Mouse (Mus musculus) 3T3-L1 (cell line): Measurements from ENCODE around the gene Tcl1.
"Not testable (repeated sequence)": the region's sequence is repeated elsewhere in the genome, so short reads cannot be mapped to it uniquely, and the experiment has no call there.

Experiments
- DNase-seq: peaks from one replicate; pipeline ENCODE4 v3.0.0-alpha.2; 2015; ENCODE audit warnings: low read depth, low spot score

Tcl1 gene

DNA sequence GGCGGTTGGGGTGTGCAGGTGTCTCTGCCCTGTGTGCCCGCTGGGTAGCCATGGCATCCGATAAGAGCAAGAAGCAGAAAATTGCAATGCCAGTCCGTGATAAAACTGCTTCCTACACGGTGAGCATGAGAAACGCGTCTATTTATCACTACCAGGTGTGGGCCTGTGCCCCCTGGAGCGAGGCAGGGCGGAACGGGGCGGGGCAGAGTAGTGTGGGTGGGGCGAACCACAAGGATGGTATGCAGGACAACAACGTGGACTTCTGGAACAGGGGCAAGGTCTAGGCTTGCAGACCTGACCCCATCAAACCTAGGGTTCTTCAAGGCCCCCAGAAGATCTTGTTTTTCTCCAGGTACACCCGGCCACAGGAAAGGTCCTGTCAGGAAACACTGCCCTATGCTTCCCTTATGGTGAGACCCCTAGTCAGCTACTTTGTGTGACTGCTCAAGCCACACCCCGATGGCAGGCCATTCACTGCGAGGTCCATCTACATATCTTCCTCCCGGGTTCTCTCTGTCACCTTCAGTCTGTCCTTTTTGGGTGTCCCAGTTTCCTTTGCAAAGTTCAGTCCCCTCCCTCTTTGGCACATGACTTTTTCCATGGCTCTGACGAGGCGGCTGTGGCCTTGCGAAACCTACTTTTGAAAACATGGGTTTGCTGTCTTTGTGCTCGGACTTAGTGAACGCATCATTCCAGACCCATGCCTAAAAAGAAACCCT is at the start of gene Tcl1:
Tcl1 (minus strand) TSS at position 193 of the 719 bp plus-strand sequence.
- DNase-seq, result no peak

DNA sequence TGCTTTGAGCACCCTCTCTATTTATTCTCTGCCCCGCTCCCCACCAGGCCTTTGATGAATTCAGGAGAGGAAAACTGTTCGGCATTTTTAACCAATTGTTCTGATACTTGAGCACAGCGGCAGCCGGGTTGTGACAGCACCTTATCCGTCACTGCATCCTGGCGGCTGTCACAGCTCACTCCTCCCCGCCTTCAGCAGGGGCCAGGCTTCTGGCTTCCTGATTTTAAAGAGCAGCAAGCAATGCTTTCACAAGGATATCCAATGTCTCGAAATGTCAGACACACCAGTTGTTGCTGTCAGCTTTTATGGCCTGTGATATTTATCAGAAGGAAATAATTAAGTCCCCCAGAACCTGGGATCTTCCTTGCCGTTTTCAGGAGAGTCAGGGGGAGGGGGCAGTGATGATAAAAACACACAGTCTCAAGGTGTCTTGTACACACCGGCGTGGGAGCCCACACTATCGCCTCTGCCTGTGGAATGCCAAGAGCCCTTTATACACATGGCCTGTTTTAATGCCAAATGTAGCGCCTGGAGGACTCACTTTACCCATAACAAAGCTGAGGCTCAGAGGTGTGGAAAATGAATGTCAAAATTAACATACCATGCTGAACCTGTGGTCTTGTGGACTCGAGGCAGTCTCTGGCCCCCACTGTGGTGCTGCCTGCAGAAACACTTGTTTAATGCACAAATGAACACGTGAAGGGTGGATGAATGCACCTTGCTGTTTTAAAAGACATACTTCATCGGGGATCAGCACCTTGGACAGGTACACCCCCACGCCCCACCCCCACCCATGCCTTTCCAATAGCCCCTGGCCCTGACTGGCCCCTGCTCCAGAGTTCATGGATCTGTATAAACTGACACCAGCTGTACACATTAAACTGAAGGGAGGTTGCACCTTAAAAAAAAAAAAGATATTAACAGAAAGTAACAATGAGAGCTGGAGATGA is 48.7 kb upstream of the Tcl1 start:
- DNase-seq, result no peak

- DNase-seq, result no peak
Measured at GRCm38 (mm10) chr12:105267076-105267475, 44.5 kb upstream of the Tcl1 start.

DNA sequence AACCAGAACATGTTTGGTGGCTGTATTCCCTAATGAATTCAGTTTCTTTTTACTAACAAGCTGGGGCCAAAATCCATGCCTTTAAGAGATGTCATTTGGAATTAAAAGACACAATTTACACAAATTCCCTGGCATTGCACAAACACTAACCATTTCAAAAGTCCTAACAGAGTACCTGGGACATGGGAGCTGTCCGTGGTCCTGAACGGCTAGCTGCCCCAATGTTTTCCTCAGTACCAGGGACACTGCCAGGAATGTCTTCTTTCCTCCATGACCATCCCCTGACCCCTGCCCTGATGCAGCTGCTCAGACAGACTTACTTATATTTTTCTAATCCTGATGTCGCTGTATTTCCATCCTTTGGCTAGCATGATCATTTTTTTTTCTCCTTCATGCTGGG is 43.5 kb upstream of the Tcl1 start:
- peak; percentile 67 for DNase-seq

GRCm38 (mm10) chr12:105259221-105259620 is 36.6 kb upstream of the Tcl1 start:
- no peak for DNase-seq

DNA sequence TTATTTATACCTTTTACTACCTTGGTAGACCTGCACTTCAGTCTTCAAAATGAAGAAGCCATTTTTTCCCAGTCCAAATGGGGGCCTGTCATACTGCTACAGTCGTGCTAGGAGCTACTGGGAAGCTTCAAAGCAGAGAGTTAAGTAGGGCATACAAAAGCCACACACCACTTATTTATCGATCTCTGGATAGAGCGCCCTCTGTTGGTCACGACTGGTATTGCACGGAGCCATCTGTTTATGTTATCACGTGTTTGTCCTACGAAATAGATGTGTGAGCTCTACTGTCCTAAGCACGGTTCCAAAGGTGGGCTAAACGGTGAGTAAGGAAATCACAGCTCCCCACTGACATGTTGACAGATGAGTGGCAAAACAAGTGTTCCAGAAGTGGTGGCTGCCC is 36.2 kb upstream of the Tcl1 start:
- DNase-seq, result peak; percentile 6

DNA sequence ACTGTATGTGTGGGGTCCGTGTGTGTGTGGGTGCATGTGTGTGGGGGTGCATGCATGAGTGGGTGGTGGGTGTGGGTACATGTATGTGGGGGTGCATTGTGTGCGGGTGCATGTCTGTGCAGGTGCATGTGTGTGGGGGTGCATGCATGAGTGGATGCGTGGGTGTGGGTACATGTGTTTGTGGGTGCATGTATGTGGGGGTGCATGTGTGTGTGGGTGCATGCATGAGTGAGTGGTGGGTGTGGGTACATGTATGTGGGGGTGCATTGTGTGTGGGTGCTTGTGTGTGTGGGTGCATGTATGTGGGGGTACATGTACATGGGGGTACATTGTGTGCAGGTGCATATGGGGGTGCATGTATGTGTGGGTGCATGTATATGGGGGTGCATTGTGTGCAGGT is 31.2 kb upstream of the Tcl1 start:
- no peak for DNase-seq

- no peak for DNase-seq
Measured at GRCm38 (mm10) chr12:105248763-105249233, 26.2 kb upstream of the Tcl1 start.

DNA sequence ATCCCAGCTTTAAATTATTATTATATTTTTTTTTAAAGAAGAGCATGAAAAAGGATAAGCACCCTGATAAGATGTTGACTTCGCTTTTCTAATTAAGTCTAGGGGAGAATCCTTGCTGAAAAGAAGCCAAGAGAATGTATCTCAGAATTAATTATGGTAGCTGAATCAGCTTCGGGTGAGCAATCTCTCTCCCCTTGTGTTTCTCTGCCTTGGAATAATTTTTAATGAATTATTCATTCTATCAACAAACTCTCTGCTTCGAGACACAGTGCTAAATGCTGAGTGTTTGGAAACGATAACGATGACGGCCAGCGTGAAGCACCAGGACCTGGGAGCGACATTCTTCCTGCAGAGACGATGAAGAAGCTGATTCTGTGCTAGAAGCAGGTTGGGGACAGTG is 16.5 kb upstream of the Tcl1 start:
- DNase-seq, result no peak

DNA sequence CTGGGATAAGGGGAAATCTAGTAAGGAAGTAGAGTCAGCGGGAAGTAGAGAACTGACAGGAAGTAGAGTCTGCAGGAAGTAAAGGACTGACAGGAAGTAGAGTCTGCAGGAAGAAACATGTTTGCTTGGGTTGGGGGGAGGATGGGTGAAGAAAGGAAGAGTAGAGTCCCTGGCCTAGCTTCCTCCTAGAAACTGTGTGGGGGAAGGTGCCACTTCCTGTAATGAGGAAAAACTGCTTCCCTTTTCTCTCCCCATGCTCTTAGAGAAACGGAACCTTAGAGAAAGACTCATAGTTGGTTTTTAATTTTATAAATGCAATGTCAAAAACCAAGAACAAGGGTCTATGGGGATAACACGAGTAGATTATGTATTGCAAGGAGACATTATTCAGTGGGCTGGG is 12.5 kb upstream of the Tcl1 start:
- DNase-seq, result no peak

DNA sequence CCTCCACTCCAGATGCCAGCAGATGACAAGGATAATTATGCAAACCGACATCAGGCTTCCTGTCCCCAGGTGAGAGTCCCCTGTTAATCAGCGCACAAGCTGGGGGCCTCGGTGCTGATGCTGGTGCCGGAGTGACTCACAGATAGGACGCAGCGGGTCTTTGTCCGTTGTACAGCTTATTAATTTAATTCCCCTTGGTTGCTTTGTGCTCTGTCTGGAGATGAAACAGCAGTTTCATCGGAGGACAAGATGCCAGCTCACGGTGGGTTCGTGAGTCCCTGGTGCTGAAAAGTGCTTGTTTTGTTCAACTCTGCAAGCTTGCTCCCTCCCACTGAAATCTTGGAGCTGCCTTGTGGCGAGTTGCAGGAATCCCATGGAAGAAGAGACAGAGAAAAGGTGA is 11.8 kb upstream of the Tcl1 start:
- no peak for DNase-seq

DNA sequence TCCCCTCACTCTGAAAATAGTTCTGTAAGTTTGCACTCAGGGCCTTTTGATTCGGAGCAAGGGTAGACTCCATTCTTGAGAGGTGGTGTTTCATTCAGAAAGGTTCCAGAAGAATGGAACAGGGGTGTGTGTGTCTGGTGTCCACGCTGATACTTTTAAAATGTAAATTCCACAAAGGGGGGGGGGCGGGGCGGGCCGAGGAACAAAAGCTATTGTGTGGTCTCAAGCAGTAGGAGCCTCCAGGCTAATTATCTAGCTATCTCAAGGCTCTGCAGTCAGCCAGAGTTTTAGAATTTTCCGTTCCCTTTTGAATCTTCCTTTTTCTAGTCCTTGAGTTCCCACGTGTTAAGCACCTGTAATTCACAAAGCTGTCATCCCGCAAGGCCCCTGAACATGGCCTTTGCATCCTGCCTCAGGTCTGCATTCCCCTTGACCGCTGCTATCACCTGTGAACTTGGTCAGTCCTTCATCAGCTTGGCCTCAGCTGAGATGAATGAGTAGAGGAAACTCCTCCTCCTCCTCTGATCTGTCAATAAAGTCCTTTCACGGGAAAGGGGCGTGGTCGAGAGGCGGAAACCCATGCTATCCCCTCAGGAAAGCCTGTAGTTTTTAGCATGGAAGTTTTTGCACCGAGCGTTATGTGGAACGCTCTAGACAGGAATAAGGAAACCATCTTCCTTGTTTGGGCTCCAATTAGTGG is 2.2 kb upstream of the Tcl1 start:
- DNase-seq, result no peak

DNA sequence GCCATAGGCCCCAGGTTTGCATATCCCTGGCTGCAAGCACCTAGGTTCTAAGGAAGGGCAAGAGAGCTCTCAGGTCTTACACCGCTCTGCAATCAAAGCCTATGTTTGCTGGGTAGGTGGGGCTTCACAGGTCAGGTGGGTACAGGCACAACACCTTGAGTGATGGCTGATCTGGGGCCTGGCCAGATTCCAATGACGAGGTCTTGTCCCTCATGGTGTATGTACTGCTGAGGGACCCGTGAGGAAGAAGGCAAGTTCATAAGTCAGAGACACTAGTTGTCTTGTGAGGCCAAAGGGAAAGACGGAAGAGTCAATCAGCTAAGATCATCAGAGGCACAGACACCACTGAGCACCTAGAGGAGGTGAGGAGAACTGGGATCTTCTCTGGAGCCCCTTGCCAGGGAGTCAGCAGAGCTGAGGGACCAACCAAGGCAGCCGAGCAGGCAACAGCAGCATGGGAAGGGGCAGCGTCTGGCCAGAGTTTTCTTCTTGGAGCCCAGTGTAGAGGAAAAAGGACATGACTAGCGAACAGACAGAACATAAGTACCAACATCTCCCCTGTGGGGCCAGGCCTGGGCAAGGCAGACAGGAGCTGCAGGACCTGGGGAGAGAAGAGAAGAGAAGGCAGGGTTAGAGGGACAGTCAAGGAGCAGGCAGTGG is 5.4 kb downstream of the Tcl1 start:
- DNase-seq, result no peak

- DNase-seq, result no peak
Measured at GRCm38 (mm10) chr12:105209231-105209630, 13.4 kb downstream of the Tcl1 start.

- DNase-seq, result no peak
Measured at GRCm38 (mm10) chr12:105208441-105208840, 14.2 kb downstream of the Tcl1 start.

- DNase-seq, result no peak
Measured at GRCm38 (mm10) chr12:105207071-105207470, 15.5 kb downstream of the Tcl1 start.

DNA sequence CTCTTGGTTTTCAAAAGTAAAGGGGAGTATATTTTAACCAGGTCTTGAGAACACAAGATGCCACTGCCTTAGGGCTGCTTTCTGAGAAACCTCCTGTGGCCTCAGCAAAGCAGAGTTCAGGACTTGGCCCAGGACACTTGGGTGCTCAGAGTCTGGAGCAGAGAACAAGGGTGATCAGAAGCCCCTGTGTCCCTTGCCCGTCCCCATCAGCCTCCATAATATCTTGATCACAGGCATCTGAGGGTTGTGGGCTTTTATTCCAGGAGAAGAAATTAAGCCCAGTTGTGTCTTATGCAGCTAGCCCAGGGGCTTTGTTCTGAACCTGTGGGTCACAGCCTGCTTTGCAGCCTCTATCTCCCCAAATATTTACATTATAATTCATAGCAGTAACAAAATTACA is 20.9 kb downstream of the Tcl1 start, which contains the start of gene Tcl1b4:
Tcl1b4 (plus strand) TSS at position 301 of the 400 bp plus-strand sequence.
- DNase-seq, result not testable (repeated sequence)

GRCm38 (mm10) chr12:105199684-105200497 is 22.7 kb downstream of the Tcl1 start:
- DNase-seq, result not testable (repeated sequence)

GRCm38 (mm10) chr12:105190743-105191142 is 31.9 kb downstream of the Tcl1 start, which contains the start of gene Tcl1b3:
Gene Tcl1b3, plus strand, starts transcription at chr12:105191043.
- DNase-seq, result not testable (repeated sequence)

- DNase-seq, result not testable (repeated sequence)
Measured at GRCm38 (mm10) chr12:105188980-105189379, 33.6 kb downstream of the Tcl1 start.
